Mouse (Mus musculus): ENCODE data around the gene Hinfp. TPM values are rescaled to one million over a fixed set of nuclear protein-coding genes. Genes with fewer than 3 reads are reported as not detected.

Gene Hinfp
- total and polyA plus RNA-seq, 3 experiments: 13.8 to 24.9 (median 16.6) TPM

GRCm38 (mm10) chr9:44256213-44256612 lies 49.3 kb downstream of the Hinfp start:
- DNase-seq: no peak

- DNase-seq: no peak
Measured at GRCm38 (mm10) chr9:44255136-44255521, 50.3 kb downstream of the Hinfp start.

GRCm38 (mm10) chr9:44254508-44255135 lies 50.8 kb downstream of the Hinfp start:
- no peak for DNase-seq

GRCm38 (mm10) chr9:44253441-44253840 lies 52.0 kb downstream of the Hinfp start:
- DNase-seq: no peak

- no peak for DNase-seq
Measured at GRCm38 (mm10) chr9:44251314-44251713, 54.2 kb downstream of the Hinfp start, which contains the start of gene Pdzd3. Gene Pdzd3, minus strand, starts transcription at chr9:44251471.

GRCm38 (mm10) chr9:44250445-44250844 lies 55.0 kb downstream of the Hinfp start:
- no peak for DNase-seq

GRCm38 (mm10) chr9:44249181-44250146 lies 56.0 kb downstream of the Hinfp start:
- DNase-seq: peak; percentile 85

- no peak for DNase-seq
Measured at GRCm38 (mm10) chr9:44247907-44248306, 57.6 kb downstream of the Hinfp start.

GRCm38 (mm10) chr9:44243621-44244020 lies 61.9 kb downstream of the Hinfp start:
- no peak for DNase-seq

Small RNA genes within 50 kb of the gene (microRNA-seq; reads per million reads assigned to microRNA genes)
- gene Gm44335: 0 reads per million in 2 experiments

Other genes with a start within 250 kb of the Hinfp start
- gene Usp2, start 238.7 kb downstream of the Hinfp start, total RNA-seq (2021): 10 to 100 TPM; 33.7 to 60.9 TPM
- 10.9 and 15.2 TPM in 2 replicates for gene Usp2, start 238.7 kb downstream of the Hinfp start, polyA plus RNA-seq (2012; rRNA removed)
- gene Mfrp, start 203.9 kb downstream of the Hinfp start, total RNA-seq (2021): under 1 TPM in 1 of 2 experiments, not detected in 1; 0.10 TPM
- gene Mfrp, start 203.9 kb downstream of the Hinfp start, polyA plus RNA-seq (2012; rRNA removed): 0.40 TPM in 1 of 2 replicates, not detected in the other
- gene C1qtnf5, start 198.4 kb downstream of the Hinfp start, total RNA-seq (2021): 10 to 100 TPM; 11.2 to 17.6 TPM
- 32.4 and 34.3 TPM in 2 replicates for gene C1qtnf5, start 198.4 kb downstream of the Hinfp start, polyA plus RNA-seq (2012; rRNA removed)
- gene Gm49380, start 192.2 kb downstream of the Hinfp start, total RNA-seq (2021): under 1 TPM; 0.12 to 0.76 TPM
- gene Gm49380, start 192.2 kb downstream of the Hinfp start, polyA plus RNA-seq (2012; rRNA removed): 1.1 TPM in 1 of 2 replicates, not detected in the other
- gene Rnf26, start 192.2 kb downstream of the Hinfp start, total RNA-seq (2021): 10 to 100 TPM; 28.7 to 30.4 TPM
- 72.9 and 76.9 TPM in 2 replicates for gene Rnf26, start 192.2 kb downstream of the Hinfp start, polyA plus RNA-seq (2012; rRNA removed)
- 10 to 100 TPM; 30.5 to 52.2 TPM for gene Mcam, start 171.2 kb downstream of the Hinfp start, total RNA-seq (2021)
- gene Mcam, start 171.2 kb downstream of the Hinfp start, polyA plus RNA-seq (2012; rRNA removed): 24.9 and 39.4 TPM in 2 replicates
- 10 to 100 TPM; 26.2 to 31.5 TPM for gene Cbl, start 71.6 kb downstream of the Hinfp start, total RNA-seq (2021)
- 7.8 and 8.7 TPM in 2 replicates for gene Cbl, start 71.6 kb downstream of the Hinfp start, polyA plus RNA-seq (2012; rRNA removed)
- gene Ccdc153, start 65.0 kb downstream of the Hinfp start, total RNA-seq (2021): 1 to 10 TPM; 2.7 to 3.4 TPM
- 0.26 and 0.63 TPM in 2 replicates for gene Ccdc153, start 65.0 kb downstream of the Hinfp start, polyA plus RNA-seq (2012; rRNA removed)
- gene Pdzd3, start 54.2 kb downstream of the Hinfp start, total RNA-seq (2021): not detected
- gene Pdzd3, start 54.2 kb downstream of the Hinfp start, polyA plus RNA-seq (2012; rRNA removed): 0.06 TPM in 1 of 2 replicates, not detected in the other
- 10 to 100 TPM; 15.7 to 27.8 TPM for gene Nlrx1, start 37.1 kb downstream of the Hinfp start, total RNA-seq (2021)
- gene Nlrx1, start 37.1 kb downstream of the Hinfp start, polyA plus RNA-seq (2012; rRNA removed): 25.3 and 27.7 TPM in 2 replicates
- 10 to 100 TPM; 27.1 to 41.4 TPM for gene Abcg4, start 17.1 kb downstream of the Hinfp start, total RNA-seq (2021)
- 84.3 and 86.8 TPM in 2 replicates for gene Abcg4, start 17.1 kb downstream of the Hinfp start, polyA plus RNA-seq (2012; rRNA removed)
- 10 to 100 TPM; 46.1 to 59.0 TPM for gene C2cd2l, start 14.6 kb upstream of the Hinfp start, total RNA-seq (2021)
- gene C2cd2l, start 14.6 kb upstream of the Hinfp start, polyA plus RNA-seq (2012; rRNA removed): 100 and 106 TPM in 2 replicates
- gene Dpagt1, start 20.3 kb upstream of the Hinfp start, total RNA-seq (2021): 10 to 100 TPM; 28.2 to 36.1 TPM
- gene Dpagt1, start 20.3 kb upstream of the Hinfp start, polyA plus RNA-seq (2012; rRNA removed): 55.8 and 68.2 TPM in 2 replicates
- gene H2afx, start 29.0 kb upstream of the Hinfp start, total RNA-seq (2021): 10 to 100 TPM; 28.1 to 37.4 TPM
- 124 and 134 TPM in 2 replicates for gene H2afx, start 29.0 kb upstream of the Hinfp start, polyA plus RNA-seq (2012; rRNA removed)
- 10 to 100 TPM; 80.7 to 92.6 TPM for gene Hmbs, start 38.6 kb upstream of the Hinfp start, total RNA-seq (2021)
- 75.0 and 80.6 TPM in 2 replicates for gene Hmbs, start 38.6 kb upstream of the Hinfp start, polyA plus RNA-seq (2012; rRNA removed)
- gene Vps11, start 56.0 kb upstream of the Hinfp start, total RNA-seq (2021): 10 to 100 TPM; 57.9 to 58.4 TPM
- 32.2 and 39.4 TPM in 2 replicates for gene Vps11, start 56.0 kb upstream of the Hinfp start, polyA plus RNA-seq (2012; rRNA removed)
- 100 to 1,000 TPM; 177 to 230 TPM for gene Hyou1, start 73.8 kb upstream of the Hinfp start, total RNA-seq (2021)
- 64.3 and 127 TPM in 2 replicates for gene Hyou1, start 73.8 kb upstream of the Hinfp start, polyA plus RNA-seq (2012; rRNA removed)
- gene Slc37a4, start 91.2 kb upstream of the Hinfp start, total RNA-seq (2021): 10 to 100 TPM; 14.4 to 15.6 TPM
- 27.9 and 33.5 TPM in 2 replicates for gene Slc37a4, start 91.2 kb upstream of the Hinfp start, polyA plus RNA-seq (2012; rRNA removed)
- gene Rps25, start 101.5 kb upstream of the Hinfp start, total RNA-seq (2021): 1,000 to 10,000 TPM; 1,025 to 1,177 TPM
- 21.7 and 23.2 TPM in 2 replicates for gene Rps25, start 101.5 kb upstream of the Hinfp start, polyA plus RNA-seq (2012; rRNA removed)
- gene Trappc4, start 101.9 kb upstream of the Hinfp start, total RNA-seq (2021): 10 to 100 TPM; 81.3 to 92.1 TPM
- gene Trappc4, start 101.9 kb upstream of the Hinfp start, polyA plus RNA-seq (2012; rRNA removed): 44.2 and 51.2 TPM in 2 replicates
- gene Ccdc84, start 112.9 kb upstream of the Hinfp start, total RNA-seq (2021): 10 to 100 TPM; 14.5 to 21.1 TPM
- 12.3 and 23.7 TPM in 2 replicates for gene Ccdc84, start 112.9 kb upstream of the Hinfp start, polyA plus RNA-seq (2012; rRNA removed)
- gene Foxr1, start 135.5 kb upstream of the Hinfp start, total RNA-seq (2021): not detected
- gene Foxr1, start 135.5 kb upstream of the Hinfp start, polyA plus RNA-seq (2012; rRNA removed): not detected in 2 replicates
- gene Upk2, start 149.3 kb upstream of the Hinfp start, total RNA-seq (2021): not detected
- gene Upk2, start 149.3 kb upstream of the Hinfp start, polyA plus RNA-seq (2012; rRNA removed): not detected in 2 replicates
- 10 to 100 TPM; 41.9 to 61.1 TPM for gene Bcl9l, start 177.2 kb upstream of the Hinfp start, total RNA-seq (2021)
- gene Bcl9l, start 177.2 kb upstream of the Hinfp start, polyA plus RNA-seq (2012; rRNA removed): 62.7 and 64.5 TPM in 2 replicates

All from adrenal gland, adult 2 months (tissue).